Mouse (Mus musculus) liver, postnatal 0 days (tissue): ENCODE results near the gene Kdm2a.

Experiments used
- CTCF ChIP-seq: sonication (generic); IDR thresholded peaks from 2 replicates; pipeline ENCODE4 v1.5.1; 2016; ENCODE audit warnings: antibody characterized with exemption, low read depth
- EP300 ChIP-seq: IDR thresholded peaks from 2 replicates; pipeline ENCODE4 v1.6.1; 2016; ENCODE audit warnings: antibody characterized with exemption, low read depth, mild to moderate bottlenecking

GRCm38 (mm10) chr19:4304871-4305321, 93.2 kb downstream of the Kdm2a start:
- TF ChIP-seq CTCF (no peak), EP300 (no peak)
